Mouse (Mus musculus) small intestine, adult 2 months (tissue): ENCODE data around the gene Gm20503.

Experiments used
- CTCF ChIP-seq: fragments of 200-500 bp; IDR thresholded peaks from 2 replicates; pipeline ENCODE4 v1.5.1; 2012; ENCODE audit warnings: low read depth, mild to moderate bottlenecking, control low read depth, inconsistent platforms, low read length, moderate library complexity, mixed read lengths; ENCODE audit not compliant: insufficient replicate concordance, insufficient read length; ENCODE audit errors: extremely low read depth
- POLR2A ChIP-seq: fragments of 200-500 bp; IDR thresholded peaks from 2 replicates; pipeline ENCODE4 v1.6.1; 2012; ENCODE audit warnings: low read depth, mild to moderate bottlenecking, control low read depth, inconsistent platforms, low read length, moderate library complexity

DNA sequence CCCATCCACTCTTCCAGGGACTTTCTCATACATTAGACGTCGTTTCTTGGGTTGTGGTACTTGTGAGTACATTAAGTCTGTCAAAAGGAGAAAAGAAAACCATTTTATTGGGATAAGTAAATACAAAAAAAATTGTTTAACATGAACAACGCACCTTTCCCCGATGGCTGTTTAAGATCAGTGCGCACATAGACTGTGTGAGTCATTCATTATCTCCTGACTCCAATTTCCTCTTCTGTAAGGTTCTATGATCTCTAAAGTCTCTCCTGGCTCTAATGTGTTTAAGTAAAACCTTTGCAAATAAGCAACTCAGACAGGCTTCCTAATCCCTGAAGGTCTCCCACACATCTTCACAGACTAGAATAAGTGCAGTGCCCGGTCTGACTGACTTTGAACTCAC lies 40.9 kb downstream of the Gm20503 start:
- TF ChIP-seq POLR2A (no peak), CTCF (no peak)
